In genomic region chr13:112772252-112772651, GRCm38 (mm10) we compare ENCODE assay signal across 14 mouse cellular contexts. TPM values are rescaled to one million over a fixed set of nuclear protein-coding genes. Genes with fewer than 3 reads are reported as not detected.
DNase-seq lines count a peak whose midpoint lies in the region; ATAC-seq and TF ChIP-seq lines count a peak whose summit lies in the region.
"Had no signal": no experiment of that assay in that cellular context is flagged by ENCODE, and none has a peak within 500 bp of the region (broad histone marks: within the 10 kb centered on the region; RNA-seq: fewer than 3 reads in every experiment).

No protein-coding gene starts in this region.

- no peak for DNase-seq in lung, adult 2 months
- no peak for DNase-seq in ES-E14 (ENCODE audit: low read depth, low spot score)
- peak; percentile 27 for DNase-seq in adrenal gland, postnatal 25 days
- DNase-seq: cerebellum, adult 9-11 months; layer of hippocampus, adult 9-11 months had no signal

- 43% methylated on average over 11 of the region's 11 CpGs for WGBS in hindbrain, embryonic 13.5 days
- 54% methylated on average over 11 of the region's 11 CpGs for WGBS in hindbrain, embryonic 12.5 days
- WGBS in lung, embryonic 15.5 days: 75% methylated on average over 11 of the region's 11 CpGs
- 37% methylated on average over 11 of the region's 11 CpGs for WGBS in lung, adult 2 months
- 74% methylated on average over 11 of the region's 11 CpGs for WGBS in forebrain, embryonic 12.5 days

- no peaks in the 10 kb centered on the region for H3K27me3 ChIP-seq in hindbrain, embryonic 13.5 days
- H3K27me3 ChIP-seq in hindbrain, embryonic 12.5 days: no peaks in the 10 kb centered on the region
- H3K27me3 ChIP-seq in lung, embryonic 15.5 days: no peaks in the 10 kb centered on the region
- no peaks in the 10 kb centered on the region for H3K27me3 ChIP-seq in forebrain, embryonic 12.5 days
- H3K27me3 ChIP-seq: CH12.LX had no signal

- H3K27ac ChIP-seq in hindbrain, embryonic 13.5 days: no peak overlapping the region
- no peak overlapping the region for H3K27ac ChIP-seq in hindbrain, embryonic 12.5 days
- peak overlapping the region; percentile 29; the same call in 1 of the 2 replicates for H3K27ac ChIP-seq in lung, embryonic 15.5 days
- H3K27ac ChIP-seq in ES-E14 (ENCODE audit: insufficient read depth, low read depth, low read length, poor library complexity, severe bottlenecking): peak overlapping the region; percentile 93; the same call in 1 of the 2 replicates
- no peak overlapping the region for H3K27ac ChIP-seq in forebrain, embryonic 12.5 days
- H3K27ac ChIP-seq: forebrain, embryonic 10.5 days; heart, embryonic 10.5 days had no signal

- TF ChIP-seq POLR2A in lung, adult 2 months (IDR thresholded peaks at IDR 0.05; ENCODE audit: borderline replicate concordance, extremely low read depth, low read depth, low read length): no peak

- no peak for ATAC-seq in hindbrain, embryonic 13.5 days (ENCODE audit: low FRiP score)
- ATAC-seq in hindbrain, embryonic 12.5 days (ENCODE audit: low FRiP score): no peak
- no peak for ATAC-seq in lung, embryonic 15.5 days (ENCODE audit: borderline replicate concordance, extremely low read depth, low FRiP score, low TSS enrichment)
- no peak for ATAC-seq in forebrain, embryonic 12.5 days (ENCODE audit: low FRiP score)

- peaks cover 10% of the 10 kb centered on the region for H3K9me3 ChIP-seq in hindbrain, embryonic 13.5 days
- H3K9me3 ChIP-seq in hindbrain, embryonic 12.5 days (replicated peaks): peaks cover 10% of the 10 kb centered on the region
- H3K9me3 ChIP-seq in lung, embryonic 15.5 days: peaks cover 7% of the 10 kb centered on the region; the same call in 1 of the 2 replicates
- no peaks in the 10 kb centered on the region for H3K9me3 ChIP-seq in ES-E14 (ENCODE audit: control insufficient read depth, insufficient read depth, low read depth, low read length)
- peaks cover 10% of the 10 kb centered on the region for H3K9me3 ChIP-seq in forebrain, embryonic 12.5 days
- H3K9me3 ChIP-seq: liver, embryonic 15.5 days had no signal

- 0 out of 2 replicates have a peak overlapping the region, but pooled peaks have one; percentile 2 for H3K4me2 ChIP-seq in hindbrain, embryonic 13.5 days
- no peak overlapping the region for H3K4me2 ChIP-seq in hindbrain, embryonic 12.5 days (replicated peaks)
- H3K4me2 ChIP-seq in lung, embryonic 15.5 days: no peak overlapping the region
- no peak overlapping the region for H3K4me2 ChIP-seq in forebrain, embryonic 12.5 days
- H3K4me2 ChIP-seq: liver, embryonic 15.5 days had no signal

- TF ChIP-seq CTCF in lung, adult 2 months (IDR thresholded peaks at IDR 0.05; ENCODE audit: insufficient read depth, low read length): no peak

- no peaks in the 10 kb centered on the region for H3K36me3 ChIP-seq in hindbrain, embryonic 13.5 days
- H3K36me3 ChIP-seq in hindbrain, embryonic 12.5 days: no peaks in the 10 kb centered on the region
- H3K36me3 ChIP-seq in lung, embryonic 15.5 days: no peaks in the 10 kb centered on the region
- no peaks in the 10 kb centered on the region for H3K36me3 ChIP-seq in ES-E14 (ENCODE audit: control insufficient read depth, insufficient read depth, low read length, poor library complexity, severe bottlenecking)
- no peaks in the 10 kb centered on the region for H3K36me3 ChIP-seq in forebrain, embryonic 12.5 days (replicated peaks)
- H3K36me3 ChIP-seq: forebrain, embryonic 10.5 days; liver, embryonic 15.5 days had no signal

- H3K4me1 ChIP-seq in hindbrain, embryonic 13.5 days (replicated peaks): peaks cover 19% of the 10 kb centered on the region
- peaks cover 10% of the 10 kb centered on the region for H3K4me1 ChIP-seq in hindbrain, embryonic 12.5 days
- peaks cover 24% of the 10 kb centered on the region for H3K4me1 ChIP-seq in lung, embryonic 15.5 days
- peaks cover 20% of the 10 kb centered on the region for H3K4me1 ChIP-seq in lung, adult 2 months (ENCODE audit: control insufficient read depth, insufficient read depth, low read length)
- peaks cover 11 to 12% of the 10 kb centered on the region in 2 experiments for H3K4me1 ChIP-seq in ES-E14 (ENCODE audit: control insufficient read depth in 2 of 2, insufficient read depth in 2 of 2, low read length in 2 of 2, poor library complexity in 1 of 2)
- H3K4me1 ChIP-seq in forebrain, embryonic 12.5 days: peaks cover 13% of the 10 kb centered on the region

- in situ Hi-C loops in ES-E14 (cut with MboI; ENCODE audit: low sequenced_read_pairs in 2 of 2, unreplicated experiment in 2 of 2): no loop called here

- no peak overlapping the region for H3K9ac ChIP-seq in hindbrain, embryonic 13.5 days
- H3K9ac ChIP-seq in hindbrain, embryonic 12.5 days: no peak overlapping the region
- H3K9ac ChIP-seq in lung, embryonic 15.5 days: no peak overlapping the region
- H3K9ac ChIP-seq in ES-E14 (ENCODE audit: insufficient read depth, low read depth, low read length, poor library complexity, severe bottlenecking): no peak overlapping the region
- H3K9ac ChIP-seq in forebrain, embryonic 12.5 days: no peak overlapping the region
- H3K9ac ChIP-seq: liver, embryonic 15.5 days had no signal

- H3K4me3 ChIP-seq in hindbrain, embryonic 13.5 days: no peak overlapping the region
- H3K4me3 ChIP-seq in hindbrain, embryonic 12.5 days: no peak overlapping the region
- H3K4me3 ChIP-seq in lung, embryonic 15.5 days: no peak overlapping the region
- H3K4me3 ChIP-seq in lung, adult 2 months (replicated peaks; ENCODE audit: extremely low read depth, low read depth, low read length): no peak overlapping the region
- 0 out of 4 replicates have a peak overlapping the region, but pooled peaks of 1 of the 2 experiments have one; percentile 11 for H3K4me3 ChIP-seq in ES-E14 (ENCODE audit: insufficient read depth in 1 of 2, low read depth in 1 of 2, low read length in 2 of 2, poor library complexity in 1 of 2, severe bottlenecking in 1 of 2)
- no peak overlapping the region for H3K4me3 ChIP-seq in forebrain, embryonic 12.5 days (replicated peaks)
- H3K4me3 ChIP-seq: forebrain, embryonic 10.5 days; heart, embryonic 10.5 days; liver, embryonic 15.5 days; megakaryocyte, embryonic 14.5 days had no signal

TF ChIP-seq in ES-E14, 5 proteins besides CTCF, POLR2A, EP300 and RAD21:
- TF ChIP-seq CHD2 (IDR thresholded peaks at IDR 0.05; ENCODE audit: low read depth, low read length) (no peak), ZNF384 (IDR thresholded peaks at IDR 0.05; ENCODE audit: low read depth, low read length) (no peak), MAFK (IDR thresholded peaks at IDR 0.05; ENCODE audit: insufficient read depth, low read depth, low read length) (no peak), HCFC1 (IDR thresholded peaks at IDR 0.05; ENCODE audit: borderline replicate concordance, insufficient read depth, low read length) (no peak), ZC3H11A (IDR thresholded peaks at IDR 0.05; ENCODE audit: borderline replicate concordance, low read depth, low read length) (no peak)

RNA-seq across cellular contexts. Expression of gene Plpp1, which starts 28.3 kb away (rescaled TPM):
- polyA plus RNA-seq in hindbrain, embryonic 13.5 days (2015; fragmentation: Nextera tagmentation; extraction: Ambion mirVana): 51.7 and 53.3 TPM in 2 replicates
- 31.5 and 37.6 TPM in 2 replicates for polyA plus RNA-seq in hindbrain, embryonic 12.5 days (2016; fragmentation: Nextera tagmentation; extraction: Ambion mirVana)
- polyA plus RNA-seq in lung, embryonic 15.5 days (2015; fragmentation: Nextera tagmentation; extraction: Ambion mirVana): 76.5 TPM in 2 replicates
- polyA plus RNA-seq in lung, adult 2 months (2012; rRNA removed): 171 and 191 TPM in 2 replicates
- total RNA-seq in ES-E14 (2012; rRNA removed): 33.0 and 38.2 TPM in 2 replicates
- 225 and 226 TPM in 2 replicates for total RNA-seq in adrenal gland, postnatal 25 days (2021)
- 17.8 and 19.1 TPM in 2 replicates for polyA plus RNA-seq in forebrain, embryonic 12.5 days (2016; fragmentation: Nextera tagmentation; extraction: Ambion mirVana)

Comparison
In these comparisons a context has a peak if more than half of its experiments do, and no peak if none do; other contexts are left out.
1. H3K27ac ChIP-seq: peak in lung, embryonic 15.5 days (single experiment) and ES-E14 (single experiment); none in hindbrain, embryonic 13.5 days (single experiment), hindbrain, embryonic 12.5 days (single experiment) and forebrain, embryonic 12.5 days (single experiment).